Comparison of ENCODE assay signal across 39 mouse cellular contexts in the genomic region with DNA sequence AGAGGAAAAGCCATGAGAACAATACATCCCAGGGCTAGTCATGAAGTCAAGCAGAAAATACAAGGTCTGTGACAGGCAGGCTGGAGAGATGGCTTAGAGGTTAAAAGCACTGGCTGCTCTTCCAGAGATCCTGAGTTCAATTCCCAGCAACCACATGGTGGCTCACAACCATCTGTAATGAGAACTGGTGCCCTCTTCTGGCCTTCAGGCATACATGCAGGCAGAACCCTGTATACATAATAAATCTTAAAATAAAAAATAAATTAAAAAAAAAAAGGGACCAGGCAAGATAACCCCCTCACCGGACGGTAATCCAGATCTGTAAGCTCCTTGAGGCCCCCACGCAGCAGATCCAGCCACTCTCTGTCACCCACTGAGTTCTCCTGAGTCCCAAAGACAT. TPM values are rescaled to one million over a fixed set of nuclear protein-coding genes. Genes with fewer than 3 reads are reported as not detected.
A peak's percentile ranks its signal among the peaks of the same experiment; 100 is the strongest.
DNase-seq lines count a peak whose midpoint lies in the region; ATAC-seq and TF ChIP-seq lines count a peak whose summit lies in the region.
"Had no signal": no experiment of that assay in that cellular context is flagged by ENCODE, and none has a peak within 500 bp of the region (broad histone marks: within the 10 kb centered on the region; RNA-seq: fewer than 3 reads in every experiment).

No protein-coding gene starts in this region.

- peaks cover 79% of the 10 kb centered on the region for H3K36me3 ChIP-seq in kidney, postnatal 0 days (ENCODE audit: insufficient read depth, low read length)
- H3K36me3 ChIP-seq in lung, embryonic 14.5 days (ENCODE audit: insufficient read depth), result peaks cover 90% of the 10 kb centered on the region
- H3K36me3 ChIP-seq in stomach, postnatal 0 days (ENCODE audit: control insufficient read depth, insufficient read depth, low read length), result peaks cover 62% of the 10 kb centered on the region

- TF ChIP-seq CTCF in gastrocnemius, adult 2 months (IDR thresholded peaks at IDR 0.05), result peak; percentile 42
- TF ChIP-seq CTCF in kidney, postnatal 0 days (IDR thresholded peaks at IDR 0.05; ENCODE audit: low read depth), result peak; percentile 43
- peak; percentile 41 for TF ChIP-seq CTCF in lung, embryonic 14.5 days (IDR thresholded peaks at IDR 0.05; ENCODE audit: low read depth)
- no peak for TF ChIP-seq CTCF in lung, adult 2 months (IDR thresholded peaks at IDR 0.05; ENCODE audit: insufficient read depth, low read length)
- TF ChIP-seq CTCF in stomach, postnatal 0 days (IDR thresholded peaks at IDR 0.05; ENCODE audit: low read depth), result peak; percentile 44

- no peak for TF ChIP-seq EP300 in stomach, postnatal 0 days (optimal IDR thresholded peaks at IDR 0.05)

- no peak for DNase-seq in gastrocnemius, adult 2 months
- DNase-seq in gastrocnemius, postnatal 14 days, result no peak
- no peak for DNase-seq in kidney, postnatal 0 days (ENCODE audit: low spot score)
- no peak for DNase-seq in kidney, postnatal 4 days
- DNase-seq in lung, embryonic 14.5 days, result no peak
- DNase-seq in lung, adult 2 months, result no peak
- DNase-seq in stomach, postnatal 0 days (ENCODE audit: low spot score), result no peak
- no peak for DNase-seq in thymus, postnatal 10 days (ENCODE audit: low spot score in 2 of 2)
- DNase-seq: adrenal gland, postnatal 10 days; cerebellum, adult 11 months; cerebellum, adult 9-10 months; heart, postnatal 36 days; kidney, postnatal 36 days; lung, postnatal 4 days; right cerebral cortex, postnatal 25 days; spleen, adult 18-20 months; thymus, adult 18-20 months; thymus, postnatal 36 days had no signal

- H3K27ac ChIP-seq in gastrocnemius, adult 2 months, result no peak overlapping the region
- no peak overlapping the region for H3K27ac ChIP-seq in kidney, postnatal 0 days
- H3K27ac ChIP-seq in lung, embryonic 14.5 days (ENCODE audit: low read depth), result no peak overlapping the region
- H3K27ac ChIP-seq in stomach, postnatal 0 days (replicated peaks), result no peak overlapping the region
- H3K27ac ChIP-seq: embryonic facial prominence, embryonic 13.5 days; forebrain, embryonic 10.5 days; forebrain, embryonic 15.5 days; heart, embryonic 10.5 days; heart, embryonic 15.5 days; hindbrain, embryonic 12.5 days; hindbrain, postnatal 0 days; intestine, embryonic 15.5 days; limb, embryonic 12.5 days; lung, embryonic 15.5 days; midbrain, embryonic 12.5 days had no signal

- H3K4me1 ChIP-seq in kidney, postnatal 0 days (replicated peaks; ENCODE audit: insufficient read depth, low read length), result peaks cover 9% of the 10 kb centered on the region; the same call in 1 of the 2 replicates
- H3K4me1 ChIP-seq in lung, embryonic 14.5 days (ENCODE audit: insufficient read depth), result peaks cover 6% of the 10 kb centered on the region; the same call in 1 of the 2 replicates
- no peaks in the 10 kb centered on the region for H3K4me1 ChIP-seq in lung, adult 2 months (ENCODE audit: control insufficient read depth, insufficient read depth, low read length)
- H3K4me1 ChIP-seq in stomach, postnatal 0 days (replicated peaks; ENCODE audit: control insufficient read depth, insufficient read depth), result peaks cover under 1% of the 10 kb centered on the region; the same call in 1 of the 2 replicates

- no peak overlapping the region for H3K4me2 ChIP-seq in kidney, postnatal 0 days (ENCODE audit: low read length)
- no peak overlapping the region for H3K4me2 ChIP-seq in lung, embryonic 14.5 days
- no peak overlapping the region for H3K4me2 ChIP-seq in stomach, postnatal 0 days (replicated peaks; ENCODE audit: low read depth)
- H3K4me2 ChIP-seq: embryonic facial prominence, embryonic 13.5 days; forebrain, embryonic 15.5 days; heart, embryonic 15.5 days; hindbrain, embryonic 12.5 days; intestine, embryonic 15.5 days; limb, embryonic 12.5 days; lung, embryonic 15.5 days; midbrain, embryonic 12.5 days had no signal

- intact Hi-C loops in gastrocnemius, adult 2 months (cut with DNase I), result no loop called here
- intact Hi-C loops in gastrocnemius, postnatal 14 days (cut with DNase I; ENCODE audit: low total_unique reads), result loop anchor here (10.0 kb wide), 1 partner anchor 156 kb away; no protein-coding TSS in a partner anchor

- WGBS in kidney, postnatal 0 days, result 98% methylated on average over 3 of the region's 3 CpGs
- 89% methylated on average over 3 of the region's 3 CpGs for WGBS in lung, embryonic 14.5 days
- 97% methylated on average over 3 of the region's 3 CpGs for WGBS in lung, adult 2 months
- 94% methylated on average over 3 of the region's 3 CpGs for WGBS in stomach, postnatal 0 days

- no peak overlapping the region for H3K9ac ChIP-seq in kidney, postnatal 0 days (ENCODE audit: low read depth, low read length)
- no peak overlapping the region for H3K9ac ChIP-seq in lung, embryonic 14.5 days
- no peak overlapping the region for H3K9ac ChIP-seq in stomach, postnatal 0 days (ENCODE audit: low read length)
- H3K9ac ChIP-seq: embryonic facial prominence, embryonic 13.5 days; forebrain, embryonic 15.5 days; heart, embryonic 15.5 days; hindbrain, embryonic 12.5 days; intestine, embryonic 15.5 days; limb, embryonic 12.5 days; lung, embryonic 15.5 days; midbrain, embryonic 12.5 days had no signal

- no peaks in the 10 kb centered on the region for H3K27me3 ChIP-seq in kidney, postnatal 0 days (ENCODE audit: insufficient read depth, low read length)
- no peaks in the 10 kb centered on the region for H3K27me3 ChIP-seq in lung, embryonic 14.5 days (ENCODE audit: insufficient read depth, low read length)
- no peaks in the 10 kb centered on the region for H3K27me3 ChIP-seq in stomach, postnatal 0 days (ENCODE audit: control insufficient read depth, insufficient read depth, low read length)
- H3K27me3 ChIP-seq: CH12.LX; embryonic facial prominence, embryonic 13.5 days; forebrain, embryonic 15.5 days; heart, embryonic 15.5 days; hindbrain, embryonic 12.5 days; intestine, embryonic 15.5 days; limb, embryonic 12.5 days; lung, embryonic 15.5 days; midbrain, embryonic 12.5 days; Patski had no signal

- H3K9me3 ChIP-seq in kidney, postnatal 0 days (replicated peaks; ENCODE audit: low read length), result no peaks in the 10 kb centered on the region
- H3K9me3 ChIP-seq in lung, embryonic 14.5 days (ENCODE audit: low read depth, low read length), result no peaks in the 10 kb centered on the region
- no peaks in the 10 kb centered on the region for H3K9me3 ChIP-seq in stomach, postnatal 0 days (ENCODE audit: control insufficient read depth, low read length)
- H3K9me3 ChIP-seq: embryonic facial prominence, embryonic 13.5 days; forebrain, embryonic 10.5 days; forebrain, embryonic 15.5 days; G1E; heart, embryonic 10.5 days; heart, embryonic 15.5 days; hindbrain, embryonic 12.5 days; intestine, embryonic 15.5 days; lung, embryonic 15.5 days; midbrain, embryonic 12.5 days had no signal

- no peak for TF ChIP-seq POLR2A in lung, adult 2 months (IDR thresholded peaks at IDR 0.05; ENCODE audit: borderline replicate concordance, extremely low read depth, low read depth, low read length)

- no peak for ATAC-seq in kidney, postnatal 0 days (replicated peaks; ENCODE audit: low FRiP score, low read depth)
- ATAC-seq in lung, embryonic 14.5 days (ENCODE audit: insufficient read depth), result no peak
- ATAC-seq in stomach, postnatal 0 days (ENCODE audit: low FRiP score, low TSS enrichment), result no peak
- ATAC-seq: forebrain, embryonic 15.5 days; hindbrain, postnatal 0 days; intestine, embryonic 15.5 days; Patski had no signal

- no peak overlapping the region for H3K4me3 ChIP-seq in gastrocnemius, adult 2 months
- no peak overlapping the region for H3K4me3 ChIP-seq in kidney, postnatal 0 days (replicated peaks; ENCODE audit: low read depth, low read length)
- H3K4me3 ChIP-seq in lung, embryonic 14.5 days (ENCODE audit: low read depth, low read length), result no peak overlapping the region
- H3K4me3 ChIP-seq in lung, adult 2 months (replicated peaks; ENCODE audit: extremely low read depth, low read depth, low read length), result no peak overlapping the region
- no peak overlapping the region for H3K4me3 ChIP-seq in stomach, postnatal 0 days (ENCODE audit: low read depth, low read length)
- H3K4me3 ChIP-seq: embryonic facial prominence, embryonic 13.5 days; forebrain, embryonic 10.5 days; forebrain, embryonic 15.5 days; heart, embryonic 10.5 days; heart, embryonic 15.5 days; hindbrain, embryonic 12.5 days; intestine, embryonic 15.5 days; limb, embryonic 12.5 days; lung, embryonic 15.5 days; midbrain, embryonic 12.5 days had no signal

RNA-seq across cellular contexts. Expression of a gene that starts 7.7 kb away (rescaled TPM):
- total RNA-seq in gastrocnemius, adult 2 months (2021), result 10 to 100 TPM; 89.0 to 96.5 TPM
- 10 to 100 TPM; 67.0 to 73.8 TPM for total RNA-seq in gastrocnemius, postnatal 14 days (2021)
- polyA plus RNA-seq in kidney, postnatal 0 days (2015; fragmentation: Nextera tagmentation; extraction: Ambion mirVana), result 34.5 and 35.6 TPM in 2 replicates
- polyA plus RNA-seq in lung, embryonic 14.5 days (2014; fragmentation: Nextera tagmentation; extraction: Ambion mirVana), result 35.6 and 37.4 TPM in 2 replicates
- polyA plus RNA-seq in lung, adult 2 months (2012; rRNA removed), result 84.3 TPM in 2 replicates
- 16.6 and 17.6 TPM in 2 replicates for polyA plus RNA-seq in stomach, postnatal 0 days (2015; fragmentation: Nextera tagmentation; extraction: Ambion mirVana)

RNA-seq across cellular contexts. Expression of a gene that starts 12.3 kb away (rescaled TPM):
- total RNA-seq in gastrocnemius, adult 2 months (2021), result not detected
- total RNA-seq in gastrocnemius, postnatal 14 days (2021), result not detected
- 0.13 and 0.19 TPM in 2 replicates for polyA plus RNA-seq in kidney, postnatal 0 days (2015; fragmentation: Nextera tagmentation; extraction: Ambion mirVana)
- polyA plus RNA-seq in lung, embryonic 14.5 days (2014; fragmentation: Nextera tagmentation; extraction: Ambion mirVana), result 0.34 and 0.67 TPM in 2 replicates
- not detected in 2 replicates for polyA plus RNA-seq in lung, adult 2 months (2012; rRNA removed)
- 3.7 and 4.4 TPM in 2 replicates for polyA plus RNA-seq in stomach, postnatal 0 days (2015; fragmentation: Nextera tagmentation; extraction: Ambion mirVana)
- total RNA-seq: CH12.LX; gastrocnemius, adult 18-20 months; left cerebral cortex, postnatal 14 days; liver, adult 2 months; monocyte, adult 5-6 weeks had no signal
- polyA plus RNA-seq: embryonic facial prominence, embryonic 13.5 days; forebrain, embryonic 10.5 days; forebrain, embryonic 15.5 days; frontal cortex, adult 2 months; G1E; kidney, embryonic 14.5 days; liver, adult 2 months; Patski had no signal

RNA-seq across cellular contexts. Expression of a gene that starts 26.6 kb away (rescaled TPM):
- 1 to 10 TPM in 1 of 2 experiments, under 1 TPM in 1; 0.77 to 4.3 TPM for total RNA-seq in gastrocnemius, adult 2 months (2021)
- total RNA-seq in gastrocnemius, postnatal 14 days (2021), result 1 to 10 TPM; 2.8 to 6.1 TPM
- polyA plus RNA-seq in kidney, postnatal 0 days (2015; fragmentation: Nextera tagmentation; extraction: Ambion mirVana), result 1.1 and 1.4 TPM in 2 replicates
- polyA plus RNA-seq in lung, embryonic 14.5 days (2014; fragmentation: Nextera tagmentation; extraction: Ambion mirVana), result 2.6 and 2.8 TPM in 2 replicates
- polyA plus RNA-seq in lung, adult 2 months (2012; rRNA removed), result 11.8 and 12.6 TPM in 2 replicates
- 1.3 and 2.0 TPM in 2 replicates for polyA plus RNA-seq in stomach, postnatal 0 days (2015; fragmentation: Nextera tagmentation; extraction: Ambion mirVana)
- total RNA-seq: CH12.LX; G1E; monocyte, adult 5-6 weeks had no signal
- polyA plus RNA-seq: G1E; heart, embryonic 10.5 days; limb, embryonic 12.5 days; neural tube, embryonic 14.5 days; Patski had no signal

RNA-seq across cellular contexts. Expression of a gene that starts 33.1 kb away (rescaled TPM):
- total RNA-seq in gastrocnemius, adult 2 months (2021), result 10 to 100 TPM; 17.3 to 26.6 TPM
- 10 to 100 TPM; 23.7 to 27.7 TPM for total RNA-seq in gastrocnemius, postnatal 14 days (2021)
- 47.2 and 50.2 TPM in 2 replicates for polyA plus RNA-seq in kidney, postnatal 0 days (2015; fragmentation: Nextera tagmentation; extraction: Ambion mirVana)
- 85.9 and 90.4 TPM in 2 replicates for polyA plus RNA-seq in lung, embryonic 14.5 days (2014; fragmentation: Nextera tagmentation; extraction: Ambion mirVana)
- polyA plus RNA-seq in lung, adult 2 months (2012; rRNA removed), result 21.1 and 36.2 TPM in 2 replicates
- 38.8 and 42.7 TPM in 2 replicates for polyA plus RNA-seq in stomach, postnatal 0 days (2015; fragmentation: Nextera tagmentation; extraction: Ambion mirVana)

RNA-seq across cellular contexts. Expression of a gene that starts 40.2 kb away (rescaled TPM):
- total RNA-seq in gastrocnemius, adult 2 months (2021), result 1 to 10 TPM; 2.4 to 2.8 TPM
- total RNA-seq in gastrocnemius, postnatal 14 days (2021), result 1 to 10 TPM; 1.6 to 2.2 TPM
- polyA plus RNA-seq in kidney, postnatal 0 days (2015; fragmentation: Nextera tagmentation; extraction: Ambion mirVana), result 164 and 166 TPM in 2 replicates
- 0.20 and 0.73 TPM in 2 replicates for polyA plus RNA-seq in lung, embryonic 14.5 days (2014; fragmentation: Nextera tagmentation; extraction: Ambion mirVana)
- 0.67 and 1.2 TPM in 2 replicates for polyA plus RNA-seq in lung, adult 2 months (2012; rRNA removed)
- 3.2 and 4.0 TPM in 2 replicates for polyA plus RNA-seq in stomach, postnatal 0 days (2015; fragmentation: Nextera tagmentation; extraction: Ambion mirVana)
- total RNA-seq: liver, adult 2 months; monocyte, adult 5-6 weeks had no signal
- polyA plus RNA-seq: G1E; limb, embryonic 12.5 days had no signal
